Mouse (Mus musculus): ENCODE measurements around the gene Rab8b.

DNA sequence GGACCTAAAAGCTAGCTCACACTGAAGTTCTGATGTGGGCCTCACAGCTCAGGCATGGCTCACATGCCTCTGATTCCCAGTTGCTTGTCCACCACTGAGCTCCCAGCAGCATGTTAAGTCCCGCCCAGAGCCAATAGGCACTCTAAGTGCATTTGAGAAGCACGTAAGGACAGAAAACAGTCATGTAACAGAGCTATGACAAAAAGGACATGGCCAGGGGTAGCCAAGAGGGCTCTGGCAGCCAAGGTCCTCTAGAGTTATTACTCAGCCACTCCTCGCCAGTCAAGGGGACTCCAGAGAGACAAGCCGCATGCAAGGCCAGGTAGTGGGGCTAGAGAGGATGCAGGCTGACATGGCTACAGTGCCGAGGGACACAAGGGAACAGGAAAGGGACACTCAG is 60.0 kb downstream of the Rab8b start:
- TF ChIP-seq POLR2A (IDR thresholded peaks at IDR 0.05; ENCODE audit: borderline replicate concordance, extremely low read depth, insufficient read depth, insufficient read length, poor library complexity, severe bottlenecking) (no peak), CTCF (IDR thresholded peaks at IDR 0.05; ENCODE audit: borderline replicate concordance, extremely low read depth, insufficient read depth, insufficient read length) (no peak)

Measured in brain, embryonic 14.5 days (tissue).